Mouse (Mus musculus) left cerebral cortex, adult 2 months (tissue): ENCODE results near the gene Als2cl. TPM values are rescaled to one million over a fixed set of nuclear protein-coding genes. Genes with fewer than 3 reads are reported as not detected.

ENCODE experiments used
- DNase-seq, 2 experiments: peaks; one replicate each; pipeline ENCODE4 v3.0.0; 2021 to 2022; ENCODE audit warnings: low spot score in 2 of 2, mixed read lengths in 1 of 2; ENCODE audit errors: extremely low spot score in 1 of 2
- H3K27ac ChIP-seq: fragments of 200-600 bp; 2 replicates; pipeline ENCODE4 v1.8.1; 2022
- H3K4me3 ChIP-seq: fragments of 200-600 bp; 2 replicates; pipeline ENCODE4 v1.8.1; 2022
- CTCF ChIP-seq: fragments of 200-600 bp; IDR thresholded peaks from 2 replicates; pipeline ENCODE4 v1.8.1; 2022; ENCODE audit warnings: antibody characterized with exemption, mild to moderate bottlenecking, moderate library complexity
- intact Hi-C: fragments of 180-260 bp; cut with DNase I; formaldehyde crosslinking; loops from one replicate; pipeline ENCODE4 v1.15.1; 2025
- microRNA-seq, 2 experiments: library from miRNA; unstranded; fragments of <30 nt; microRNA quantifications; one replicate each; pipeline ENCODE4 v1.2.0; 2021
- total RNA-seq, 2 experiments: library from RNA; stranded (reverse); gene quantifications; 2 replicates each; pipeline ENCODE4 v1.2.3; 2021

Gene Als2cl
- total RNA-seq, 2 experiments from 2014 or later = 8.4 to 10.8 TPM

GRCm38 (mm10) chr9:110933850-110934437 is 54.3 kb downstream of the Als2cl start:
- no peak for TF ChIP-seq CTCF

GRCm38 (mm10) chr9:110935941-110936340 is 56.3 kb downstream of the Als2cl start:
- no peak for TF ChIP-seq CTCF
- H3K4me3 ChIP-seq = no peak overlapping the region
- peak overlapping the region; percentile 7; the same call in 1 of the 2 replicates for H3K27ac ChIP-seq
- no peak for DNase-seq
- intact Hi-C loops = no loop called here

More at GRCm38 (mm10) chr9:110933850-110934437, 54.3 kb downstream of the Als2cl start:
- DNase-seq = peak in 1 of 2 experiments; percentile 21
- intact Hi-C loops = no loop called here
- Histone ChIP-seq H3K4me3 (no peak overlapping the region), H3K27ac (peak overlapping the region; percentile 64)

DNA sequence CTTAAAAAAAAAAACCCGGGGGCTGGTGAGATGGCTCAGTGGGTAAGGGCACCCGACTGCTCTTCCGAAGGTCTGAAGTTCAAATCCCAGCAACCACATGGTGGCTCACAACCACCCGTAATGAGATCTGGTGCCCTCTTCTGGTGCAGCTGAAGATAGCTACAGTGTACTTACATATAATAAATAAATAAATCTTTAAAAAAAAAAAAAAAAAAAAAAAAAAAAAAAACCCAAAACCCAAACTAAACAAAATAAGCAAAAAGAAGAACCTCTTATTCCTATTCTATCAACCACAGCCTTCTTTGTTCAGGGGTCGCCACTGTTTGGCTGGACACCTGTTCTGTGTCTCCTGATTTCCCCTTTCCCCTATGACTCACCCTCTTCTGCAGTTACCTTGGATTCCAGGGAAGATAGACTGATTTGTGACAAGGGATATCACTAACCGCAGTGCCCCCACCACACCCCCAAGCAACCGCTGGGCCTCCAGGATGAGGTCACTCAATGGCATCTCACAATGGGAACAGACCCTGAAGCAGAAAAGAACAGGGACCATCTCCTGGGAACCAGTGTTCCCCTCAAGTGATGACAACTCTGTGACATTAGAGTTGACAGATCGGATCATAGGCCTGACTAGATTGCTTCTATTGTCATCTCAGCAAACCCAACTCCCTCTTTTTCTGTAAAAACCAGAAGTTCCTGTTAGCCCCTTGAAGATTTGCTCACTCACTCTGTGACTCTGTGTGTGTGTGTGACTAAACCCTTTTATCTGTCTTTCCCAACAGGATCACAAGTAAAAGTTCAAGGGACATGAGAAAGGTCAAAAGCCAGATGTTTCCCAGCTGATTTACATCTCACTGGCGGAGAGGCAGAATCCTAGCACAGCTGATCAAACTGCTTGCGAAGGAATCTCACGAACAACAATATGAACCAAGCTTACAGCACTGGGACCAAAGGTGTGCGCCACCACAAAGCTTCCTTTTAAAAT is 58.1 kb downstream of the Als2cl start:
- Histone ChIP-seq H3K27ac (no peak overlapping the region), H3K4me3 (no peak overlapping the region)
- DNase-seq = no peak
- peak; percentile 3 for TF ChIP-seq CTCF
- intact Hi-C loops = no loop called here

GRCm38 (mm10) chr9:110944265-110944664 is 64.6 kb downstream of the Als2cl start:
- TF ChIP-seq CTCF = peak; percentile 67
- Histone ChIP-seq H3K27ac (no peak overlapping the region), H3K4me3 (no peak overlapping the region)
- intact Hi-C loops = no loop called here
- DNase-seq = no peak

- intact Hi-C loops = no loop called here
- no peak for DNase-seq
- no peak overlapping the region for H3K27ac ChIP-seq
- no peak for TF ChIP-seq CTCF
- no peak overlapping the region for H3K4me3 ChIP-seq
Measured at GRCm38 (mm10) chr9:110945343-110945742, 65.7 kb downstream of the Als2cl start.

GRCm38 (mm10) chr9:110945926-110946325 is 66.3 kb downstream of the Als2cl start, which contains the start of gene Tdgf1:
Gene Tdgf1, minus strand, starts transcription at chr9:110946158.
- Histone ChIP-seq H3K27ac (no peak within 1 kb of the TSS), H3K4me3 (no peak within 1 kb of the TSS)
- intact Hi-C loops = no loop called here
- DNase-seq = no peak
- TF ChIP-seq CTCF = no peak

DNA sequence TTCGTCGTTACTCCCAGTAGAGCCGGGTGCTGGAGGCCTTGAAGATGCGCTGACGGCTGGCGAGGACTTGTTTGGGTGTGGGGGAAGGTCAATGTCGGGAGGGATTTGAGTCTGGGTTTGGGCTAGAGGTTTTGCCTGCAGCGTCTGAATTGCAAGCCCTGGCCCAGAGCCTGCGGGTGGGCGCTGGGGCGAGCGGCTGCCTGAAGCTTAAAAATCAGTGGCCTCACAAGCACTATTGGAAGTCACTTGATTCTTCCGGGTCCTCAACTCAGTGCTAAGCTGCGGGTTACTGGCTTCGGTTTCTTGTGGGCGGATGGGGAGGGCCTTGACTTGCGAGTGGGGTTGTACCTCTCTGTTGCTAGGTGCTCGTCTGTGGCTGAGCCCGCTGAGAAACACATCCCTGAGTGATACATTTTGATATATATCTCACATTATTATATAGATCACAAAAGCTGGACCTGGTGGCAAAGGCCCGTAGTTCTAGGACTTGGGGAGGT is 66.9 kb downstream of the Als2cl start:
- Histone ChIP-seq H3K4me3 (no peak overlapping the region), H3K27ac (no peak overlapping the region)
- intact Hi-C loops = no loop called here
- no peak for DNase-seq
- no peak for TF ChIP-seq CTCF

- intact Hi-C loops = no loop called here
- Histone ChIP-seq H3K27ac (no peak overlapping the region), H3K4me3 (no peak overlapping the region)
- DNase-seq = no peak
- TF ChIP-seq CTCF = no peak
Measured at GRCm38 (mm10) chr9:110947261-110947661, 67.6 kb downstream of the Als2cl start.

- no peak for TF ChIP-seq CTCF
- H3K27ac ChIP-seq = no peak overlapping the region
- H3K4me3 ChIP-seq = no peak overlapping the region
- intact Hi-C loops = no loop called here
- DNase-seq = no peak
Measured at GRCm38 (mm10) chr9:110947900-110948299, 68.2 kb downstream of the Als2cl start.

DNA sequence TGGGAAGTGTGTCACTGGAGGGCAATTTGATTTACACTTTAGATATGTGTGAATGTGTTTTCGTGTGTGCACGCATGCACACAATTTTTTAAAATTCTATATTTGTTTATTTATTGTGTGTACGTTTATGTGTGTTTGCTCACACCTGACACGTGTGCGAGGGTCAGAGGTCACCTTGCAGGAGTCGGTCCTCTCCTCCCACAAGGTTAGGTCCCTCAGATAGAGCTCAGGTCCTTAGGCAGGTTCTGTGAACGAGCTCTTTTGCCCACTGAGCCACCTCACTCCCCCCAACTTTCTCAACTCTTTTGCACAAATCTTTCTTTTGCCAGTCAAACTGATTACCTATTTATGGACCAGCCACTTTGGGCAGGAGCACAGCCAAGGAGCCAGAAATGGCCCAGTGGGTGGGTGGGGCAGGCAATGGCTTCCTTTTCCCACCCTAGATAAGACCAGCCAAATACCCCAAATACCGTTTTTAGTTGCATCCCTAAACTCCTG is 69.2 kb downstream of the Als2cl start:
- no peak for TF ChIP-seq CTCF
- no peak overlapping the region for H3K4me3 ChIP-seq
- H3K27ac ChIP-seq = no peak overlapping the region
- intact Hi-C loops = no loop called here
- no peak for DNase-seq

DNA sequence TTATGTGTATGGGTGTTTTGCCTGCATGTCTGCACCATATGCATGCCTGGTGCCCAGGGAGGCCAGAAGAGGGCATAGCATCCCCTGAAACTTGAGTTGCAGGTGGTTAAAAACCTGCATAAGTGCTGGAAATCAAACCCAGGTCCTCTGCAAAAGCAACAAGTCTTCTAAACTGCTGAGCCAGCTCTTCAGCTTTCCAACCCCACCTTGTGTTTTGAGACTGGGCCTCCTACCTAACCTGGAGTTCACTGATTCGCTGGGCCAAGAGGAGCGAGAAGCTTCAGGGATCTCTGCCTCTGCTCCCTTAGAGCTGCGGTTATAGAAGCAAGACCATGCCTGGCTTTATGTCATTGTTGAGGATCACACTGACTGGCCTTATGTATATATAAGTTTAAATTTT is 70.4 kb downstream of the Als2cl start:
- no peak overlapping the region for H3K4me3 ChIP-seq
- no peak overlapping the region for H3K27ac ChIP-seq
- no peak for DNase-seq
- TF ChIP-seq CTCF = no peak
- intact Hi-C loops = no loop called here

Small RNA genes within 50 kb of the gene (microRNA-seq; reads per million reads assigned to microRNA genes)
- 0 reads per million in 2 experiments for gene Gm24269

Other genes starting within 250 kb of the Als2cl start
- 10 to 100 TPM; 12.6 to 14.4 TPM for gene Nbeal2, start 225.7 kb upstream of the Als2cl start, total RNA-seq
- 10 to 100 TPM; 56.2 to 56.9 TPM for gene Ccdc12, start 223.4 kb upstream of the Als2cl start, total RNA-seq
- gene Myl3, start 138.0 kb upstream of the Als2cl start, total RNA-seq = not detected
- gene Pth1r, start 132.7 kb upstream of the Als2cl start, total RNA-seq = 1 to 10 TPM; 5.8 to 7.2 TPM
- not detected for gene Prss42, start 81.7 kb upstream of the Als2cl start, total RNA-seq
- not detected for gene Prss44, start 65.9 kb upstream of the Als2cl start, total RNA-seq
- under 1 TPM in 1 of 2 experiments, not detected in 1; 0.14 TPM for gene Prss43, start 53.2 kb upstream of the Als2cl start, total RNA-seq
- gene Prss45, start 45.3 kb upstream of the Als2cl start, total RNA-seq = under 1 TPM; 0.38 to 0.49 TPM
- not detected for gene Prss46, start 35.4 kb upstream of the Als2cl start, total RNA-seq
- under 1 TPM; 0.93 to 0.94 TPM for gene Prss50, start 21.9 kb upstream of the Als2cl start, total RNA-seq
- 1 to 10 TPM; 3.0 to 3.4 TPM for gene Tmie, start 243 bp downstream of the Als2cl start, total RNA-seq
- not detected for gene Fam240a, start 37.0 kb downstream of the Als2cl start, total RNA-seq
- gene Tdgf1, start 66.3 kb downstream of the Als2cl start, total RNA-seq = under 1 TPM; 0.16 to 0.32 TPM
- 1 to 10 TPM in 1 of 2 experiments, under 1 TPM in 1; 0.84 to 2.1 TPM for gene Lrrc2, start 71.7 kb downstream of the Als2cl start, total RNA-seq
- gene Rtp3, start 110.7 kb downstream of the Als2cl start, total RNA-seq = under 1 TPM; 0.19 to 0.48 TPM
- gene Ltf, start 139.4 kb downstream of the Als2cl start, total RNA-seq = 1 to 10 TPM in 1 of 2 experiments, not detected in 1; 1.1 TPM
- 1 to 10 TPM in 1 of 2 experiments, under 1 TPM in 1; 0.49 to 1.3 TPM for gene Ccrl2, start 177.6 kb downstream of the Als2cl start, total RNA-seq
- gene Lrrfip2, start 237.7 kb downstream of the Als2cl start, total RNA-seq = 10 to 100 TPM; 41.2 to 42.3 TPM